Mouse (Mus musculus) embryo, embryonic 11 days (tissue): ENCODE measurements around the gene Tmem54.

Experiments
- DNase-seq: peaks from one replicate; pipeline ENCODE4 v3.0.0-alpha.2; 2015

The Tmem54 gene

GRCm38 (mm10) chr4:129158549-129158948, 53.2 kb downstream of the Tmem54 start:
- DNase-seq = no peak

- DNase-seq = no peak
These were observed 55.7 kb downstream of the Tmem54 start for GRCm38 (mm10) chr4:129161076-129161475.
